Mouse (Mus musculus) spleen, adult 18-20 months (tissue): ENCODE results near the gene Alox12b.

ENCODE experiments used
- DNase-seq, 2 experiments: peaks; one replicate each; pipeline ENCODE4 v3.0.0; 2022; ENCODE audit warnings: mixed read lengths in 2 of 2

Alox12b gene

DNA sequence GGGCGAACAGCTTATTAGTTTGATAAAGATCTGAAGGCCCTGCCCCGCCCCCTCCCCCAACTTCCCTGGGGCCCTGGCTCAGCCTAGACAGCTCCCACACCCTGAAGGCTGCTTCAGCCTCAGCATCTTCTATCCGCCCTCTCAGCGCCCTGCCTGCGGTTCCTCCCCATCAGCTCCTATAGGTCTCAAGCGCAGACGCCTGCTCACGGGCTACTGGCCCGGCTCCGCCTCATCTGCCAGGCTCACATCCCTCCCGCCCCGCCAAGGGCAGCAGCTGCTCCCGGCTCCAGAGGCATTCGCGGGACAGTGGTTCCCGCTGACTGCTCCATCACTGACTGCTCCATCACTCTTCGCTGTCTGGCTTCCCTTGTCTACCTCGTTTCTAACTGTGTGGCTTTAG lies at the start of gene Alox12b:
Gene Alox12b, plus strand, starts transcription at position 190 of the 400 bp plus-strand sequence.
- no peak for DNase-seq

DNA sequence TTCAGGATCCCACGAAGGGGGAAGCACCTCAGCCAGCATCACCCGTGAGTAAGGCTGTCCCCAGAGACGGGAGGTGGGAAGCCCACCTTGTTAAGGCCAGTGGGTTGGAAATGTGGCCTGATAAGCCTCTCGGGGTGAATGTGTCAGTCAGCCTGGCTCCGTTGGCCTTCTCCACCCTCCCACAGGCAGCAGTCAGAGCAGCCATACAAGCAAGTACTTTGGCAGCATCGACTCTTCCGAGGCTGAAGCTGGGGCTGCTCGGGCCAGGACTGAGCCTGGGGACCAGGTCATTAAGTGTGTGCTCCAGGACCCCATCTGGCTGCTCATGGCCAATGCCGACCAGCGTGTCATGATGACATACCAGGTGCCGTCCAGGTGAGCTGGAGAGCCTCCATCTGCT lies 49.1 kb upstream of the Alox12b start:
- DNase-seq: no peak

DNA sequence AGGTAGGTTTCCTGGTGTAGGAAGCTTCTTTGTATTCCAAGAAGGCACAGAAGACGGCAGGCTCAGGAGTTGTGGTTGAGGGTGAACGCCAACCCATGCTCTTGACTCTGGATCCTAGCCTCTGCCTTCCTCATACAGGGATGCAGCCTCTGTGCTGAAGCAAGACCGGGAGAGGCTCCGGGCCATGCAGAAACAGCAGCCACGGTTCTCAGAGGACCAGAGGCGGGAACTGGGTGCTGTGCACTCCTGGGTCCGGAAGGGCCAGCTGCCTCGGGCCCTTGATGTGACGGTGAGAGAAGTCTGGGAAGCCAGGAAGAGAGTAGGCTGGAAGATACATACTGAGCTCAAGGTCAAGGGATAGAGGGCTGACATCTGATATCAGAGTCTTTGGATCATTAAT lies 48.6 kb upstream of the Alox12b start:
- no peak for DNase-seq

DNA sequence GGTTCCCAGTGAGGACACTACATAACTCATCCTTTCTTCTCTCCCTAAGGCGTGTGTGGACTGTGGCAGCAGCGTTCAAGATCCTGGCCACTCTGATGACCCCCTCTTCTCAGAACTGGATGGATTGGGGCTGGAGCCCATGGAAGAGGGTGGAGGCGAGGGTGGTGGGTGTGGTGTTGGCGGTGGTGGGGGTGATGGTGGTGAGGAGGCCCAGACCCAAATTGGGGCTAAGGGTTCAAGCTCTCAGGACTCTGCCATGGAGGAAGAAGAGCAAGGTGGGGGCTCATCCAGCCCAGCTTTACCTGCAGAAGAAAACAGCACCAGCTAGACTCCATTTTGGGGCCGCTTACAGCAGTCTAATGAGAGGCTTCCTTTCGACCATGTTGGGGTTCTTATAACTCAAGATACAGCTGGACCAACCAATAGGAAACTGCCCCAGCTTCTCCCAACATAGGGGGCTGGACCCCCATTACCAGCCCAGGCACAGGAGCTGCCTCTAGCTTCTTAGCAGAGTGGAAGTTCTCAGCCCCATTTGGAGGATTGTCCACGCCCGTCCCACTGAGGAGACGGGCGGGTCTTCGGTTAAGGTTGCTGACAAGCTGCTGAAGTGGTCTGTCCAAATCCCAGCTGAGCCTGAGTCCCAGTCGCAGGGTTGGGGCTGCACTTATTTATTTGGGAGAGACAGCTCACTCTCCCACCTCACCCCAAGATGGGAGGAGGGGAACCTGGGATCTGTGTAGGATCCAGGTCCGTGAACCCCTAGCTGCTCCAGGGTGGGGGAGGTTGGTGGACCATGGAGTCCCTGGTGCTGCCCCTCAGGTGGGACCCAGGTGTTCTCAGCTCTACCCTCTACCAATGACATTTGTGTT lies 47.5 kb upstream of the Alox12b start:
- no peak for DNase-seq

DNA sequence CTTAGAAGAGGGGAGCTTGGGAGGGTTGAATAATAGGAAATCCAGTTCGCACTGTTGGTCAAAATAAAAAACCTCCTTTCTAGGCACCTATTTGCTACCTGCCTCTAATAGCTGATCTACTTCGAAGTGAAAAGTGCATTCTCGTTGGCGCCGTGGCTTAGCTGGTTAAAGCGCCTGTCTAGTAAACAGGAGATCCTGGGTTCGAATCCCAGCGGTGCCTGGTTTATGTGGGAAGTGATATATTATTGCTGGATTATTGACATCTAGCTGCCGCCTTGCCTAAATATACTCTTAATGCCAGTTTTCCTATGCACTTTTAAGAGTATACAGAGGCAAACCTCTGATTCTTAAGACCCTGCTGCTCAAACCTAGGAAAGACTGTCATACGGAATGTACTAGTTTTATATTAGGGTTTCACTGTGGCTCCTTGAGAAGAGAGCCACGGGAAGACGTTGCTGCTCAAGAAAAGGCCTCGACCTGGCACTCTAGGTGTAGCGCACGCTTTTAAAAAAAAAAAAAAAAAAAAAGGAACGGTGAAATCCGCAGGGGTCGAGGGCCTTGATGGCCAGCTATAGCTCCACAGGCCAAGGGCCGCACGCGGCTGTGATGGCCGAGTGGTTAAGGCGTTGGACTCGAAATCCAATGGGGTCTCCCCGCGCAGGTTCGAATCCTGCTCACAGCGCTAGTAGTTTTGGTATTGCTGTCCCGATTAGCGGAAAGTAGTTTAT lies 46.3 kb upstream of the Alox12b start:
- peak; percentile 81 to 92 for DNase-seq

DNA sequence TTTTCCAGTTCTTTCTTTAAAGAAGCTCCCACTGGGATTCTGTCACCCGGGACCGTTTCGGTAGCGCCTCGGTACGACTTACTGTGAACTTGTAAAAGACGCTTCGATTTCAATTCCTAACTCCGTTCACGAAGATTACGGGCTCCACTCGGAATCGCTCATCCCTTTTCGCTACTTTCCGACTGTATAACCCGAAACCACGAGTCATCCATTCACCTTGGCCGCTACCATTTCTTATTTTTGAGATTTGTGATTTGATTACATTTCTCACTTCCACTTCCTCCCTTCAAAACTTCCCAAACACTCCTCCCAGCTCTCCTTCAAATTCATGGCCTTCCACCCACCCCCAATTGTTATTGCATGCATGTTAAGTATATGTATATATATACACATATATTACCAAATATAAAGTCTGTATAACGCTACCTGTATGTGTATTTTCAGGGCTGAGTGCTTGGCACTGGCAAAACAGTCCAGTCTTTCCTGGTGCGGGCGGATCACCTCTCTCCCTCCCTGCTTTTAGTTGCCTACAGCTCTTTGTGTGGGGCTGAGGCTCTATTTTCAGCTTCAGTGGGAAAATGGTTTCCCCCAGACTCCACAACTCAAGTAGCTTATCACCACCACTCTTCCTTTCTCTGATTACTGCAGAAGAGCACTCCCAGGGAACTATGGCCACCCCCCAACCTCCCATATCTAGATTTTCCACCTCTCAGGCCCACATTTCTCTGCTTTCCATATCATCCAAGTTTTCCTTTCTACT lies 45.6 kb upstream of the Alox12b start:
- DNase-seq: no peak

DNA sequence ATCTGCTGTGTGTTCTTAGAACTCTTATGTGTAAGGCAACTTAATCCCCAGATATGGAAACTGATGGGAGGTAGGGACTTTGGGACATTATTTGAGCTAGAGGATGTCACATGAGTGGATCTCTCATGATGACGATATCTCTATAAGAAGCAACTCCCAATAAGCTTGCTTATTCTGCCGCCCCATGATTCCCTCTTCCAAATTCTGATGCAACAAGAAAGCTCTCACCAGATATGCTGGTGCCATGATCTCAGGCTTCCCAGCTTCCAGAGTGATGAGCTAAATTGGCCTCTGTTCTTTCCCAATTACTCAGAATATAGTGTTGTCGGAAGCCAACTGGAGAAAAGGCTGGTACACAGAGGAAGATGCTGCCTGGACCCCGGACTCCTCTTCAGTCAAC lies 44.9 kb upstream of the Alox12b start:
- no peak for DNase-seq

DNA sequence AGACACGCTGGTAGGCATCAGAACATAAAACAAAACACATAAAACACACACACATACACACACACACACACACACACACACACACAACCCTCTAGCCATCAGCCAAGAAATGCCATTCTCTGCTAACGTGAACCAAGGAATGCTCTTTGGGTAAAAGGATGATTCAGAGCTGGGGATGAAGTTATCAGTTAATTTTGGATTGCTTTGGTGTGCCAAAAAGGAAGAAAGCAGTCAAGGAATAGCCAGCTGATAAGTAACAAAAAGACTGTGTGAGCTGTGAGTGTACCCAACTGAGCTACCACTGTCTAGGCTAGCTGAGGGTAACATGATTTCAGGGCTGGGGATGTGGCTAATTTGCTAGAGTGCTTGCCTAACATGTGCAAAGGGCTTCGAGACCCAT lies 42.8 kb upstream of the Alox12b start:
- no peak for DNase-seq

DNA sequence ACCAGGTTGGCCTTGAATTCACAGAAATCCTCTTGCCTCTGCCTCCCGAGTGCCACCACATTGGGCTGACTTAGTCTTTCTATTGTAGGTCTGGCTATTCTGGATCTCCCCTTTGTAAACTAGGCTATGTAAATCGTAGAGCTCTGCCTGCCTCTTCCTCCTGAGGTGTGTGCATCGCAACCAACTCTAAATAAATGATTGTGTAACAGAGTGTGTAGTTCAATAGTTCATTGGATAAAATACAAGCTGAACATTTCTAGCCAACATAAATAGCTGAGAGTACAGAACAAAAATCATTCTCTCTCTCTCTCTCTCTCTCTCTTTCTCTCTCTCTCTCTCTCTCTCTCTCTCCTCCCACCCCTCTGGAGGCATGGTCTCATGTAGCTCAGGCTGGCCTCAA lies 42.2 kb upstream of the Alox12b start:
- DNase-seq: no peak

DNA sequence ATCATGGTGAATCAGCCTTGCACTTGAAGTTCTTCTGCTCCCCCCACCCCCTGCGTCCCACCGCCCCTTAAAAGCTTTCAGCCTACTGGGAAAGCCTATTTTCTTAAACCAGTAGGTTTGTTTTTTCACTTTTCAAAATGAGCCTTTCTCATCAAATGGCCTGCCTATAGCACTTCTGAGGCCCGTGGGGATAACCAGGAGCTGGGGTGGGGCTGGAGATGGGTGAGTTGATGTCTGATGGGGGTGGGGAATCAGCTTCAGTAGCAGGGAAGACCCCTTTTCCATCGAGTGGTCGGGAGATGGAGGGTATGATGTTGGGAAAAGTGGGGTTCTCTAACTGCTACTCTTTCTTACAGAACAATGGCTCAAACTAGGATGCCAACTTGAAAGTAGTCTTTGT lies 39.9 kb upstream of the Alox12b start:
- DNase-seq: no peak

DNA sequence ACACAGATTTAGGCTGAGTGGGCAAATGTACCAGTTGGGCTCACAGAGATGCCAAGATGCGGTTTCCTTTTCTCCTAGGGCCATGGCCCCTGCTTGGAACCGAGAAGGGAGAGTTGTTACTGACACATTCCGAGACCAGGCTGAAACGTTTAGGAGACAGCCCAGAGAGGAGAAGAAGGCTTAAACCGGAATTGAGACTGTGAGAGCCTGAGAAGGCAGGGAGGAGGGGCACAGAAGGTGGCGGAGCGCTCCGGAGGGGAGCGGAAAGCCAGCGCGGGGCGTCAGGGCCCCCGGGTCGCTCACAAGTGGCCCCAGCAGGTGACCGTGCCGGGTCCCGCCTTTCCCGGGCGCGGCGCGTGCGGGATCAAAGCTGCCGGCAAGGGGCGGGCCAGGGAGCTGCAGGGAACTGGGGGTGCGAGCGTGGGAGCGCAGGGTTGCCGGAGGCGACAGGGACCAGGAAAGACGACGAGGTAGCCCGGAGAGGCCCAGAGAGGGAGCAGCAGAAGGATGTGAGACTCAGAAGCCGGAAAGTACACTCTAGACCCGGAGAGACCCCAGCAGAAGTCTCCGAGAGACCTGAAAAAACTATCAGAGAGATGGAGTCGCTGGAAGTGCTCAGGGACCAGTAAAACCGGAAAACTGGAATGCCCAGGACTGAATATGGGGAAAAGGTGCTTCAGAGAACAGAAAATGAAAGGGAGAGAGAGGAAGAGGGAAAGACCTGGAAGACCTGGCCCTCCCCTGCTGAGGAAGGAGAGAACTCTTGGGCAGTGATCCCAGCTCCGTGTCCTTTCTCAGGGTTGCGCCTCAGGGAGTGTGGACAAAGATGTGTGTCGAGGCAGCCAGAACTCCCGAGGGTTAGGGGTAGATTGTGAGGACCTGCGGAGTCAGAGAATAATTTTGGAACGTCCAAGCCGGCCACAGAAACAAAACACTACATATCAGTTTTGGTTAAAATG lies 38.8 kb upstream of the Alox12b start:
- DNase-seq: peak; percentile 55 to 71

DNA sequence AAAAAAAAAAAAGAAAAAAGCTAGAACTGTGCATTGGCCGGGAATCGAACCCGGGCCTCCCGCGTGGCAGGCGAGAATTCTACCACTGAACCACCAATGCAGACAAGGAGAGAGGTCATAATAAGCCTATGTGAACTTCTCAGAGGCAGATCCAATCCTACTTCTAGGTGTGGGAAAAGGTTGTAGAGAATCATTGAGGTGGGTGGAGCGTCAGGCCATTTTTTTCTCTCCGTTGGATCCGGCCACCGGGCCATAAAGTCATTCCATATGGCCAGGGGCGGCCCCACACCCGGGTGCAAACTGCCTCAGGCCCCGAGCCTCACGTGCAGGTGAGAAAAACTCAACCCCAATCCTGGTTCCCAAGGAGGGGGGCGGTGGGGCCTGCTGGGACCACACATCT lies 38.0 kb upstream of the Alox12b start:
- peak; percentile 60 to 86 for DNase-seq

DNA sequence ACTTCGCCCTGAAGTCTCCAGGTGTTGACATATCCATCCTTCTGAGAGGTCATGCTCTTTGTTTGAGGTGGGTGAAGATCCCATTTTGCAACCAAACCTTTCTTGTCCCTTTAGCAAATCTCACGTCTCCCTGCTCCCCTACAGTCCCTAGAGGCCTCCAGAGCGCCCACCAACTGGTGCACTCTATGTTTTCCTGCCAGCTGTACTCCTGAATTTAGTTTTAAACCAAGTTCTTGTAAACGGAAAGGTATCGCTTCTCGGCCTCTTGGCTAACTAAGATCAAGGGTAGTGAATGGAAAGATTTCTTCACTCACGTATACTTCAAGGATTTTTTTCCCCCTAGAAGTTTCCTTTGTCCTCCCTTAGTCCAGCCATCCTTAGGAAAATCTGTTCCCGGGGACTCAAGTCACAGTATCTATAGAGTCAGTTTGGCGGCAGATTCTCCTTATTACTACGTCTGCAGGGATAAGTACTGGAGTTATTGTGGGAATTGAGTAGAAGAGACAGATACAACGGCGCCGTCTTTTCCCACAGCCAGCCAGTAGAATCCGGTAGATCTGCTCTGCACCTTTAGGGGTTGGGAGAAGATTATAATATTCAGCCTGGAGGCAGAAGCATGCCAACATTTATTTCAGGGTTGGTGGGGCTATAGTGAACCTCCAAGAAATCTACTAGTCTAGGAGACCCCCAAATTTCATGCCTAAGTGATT lies 37.2 kb upstream of the Alox12b start:
- DNase-seq: no peak

DNA sequence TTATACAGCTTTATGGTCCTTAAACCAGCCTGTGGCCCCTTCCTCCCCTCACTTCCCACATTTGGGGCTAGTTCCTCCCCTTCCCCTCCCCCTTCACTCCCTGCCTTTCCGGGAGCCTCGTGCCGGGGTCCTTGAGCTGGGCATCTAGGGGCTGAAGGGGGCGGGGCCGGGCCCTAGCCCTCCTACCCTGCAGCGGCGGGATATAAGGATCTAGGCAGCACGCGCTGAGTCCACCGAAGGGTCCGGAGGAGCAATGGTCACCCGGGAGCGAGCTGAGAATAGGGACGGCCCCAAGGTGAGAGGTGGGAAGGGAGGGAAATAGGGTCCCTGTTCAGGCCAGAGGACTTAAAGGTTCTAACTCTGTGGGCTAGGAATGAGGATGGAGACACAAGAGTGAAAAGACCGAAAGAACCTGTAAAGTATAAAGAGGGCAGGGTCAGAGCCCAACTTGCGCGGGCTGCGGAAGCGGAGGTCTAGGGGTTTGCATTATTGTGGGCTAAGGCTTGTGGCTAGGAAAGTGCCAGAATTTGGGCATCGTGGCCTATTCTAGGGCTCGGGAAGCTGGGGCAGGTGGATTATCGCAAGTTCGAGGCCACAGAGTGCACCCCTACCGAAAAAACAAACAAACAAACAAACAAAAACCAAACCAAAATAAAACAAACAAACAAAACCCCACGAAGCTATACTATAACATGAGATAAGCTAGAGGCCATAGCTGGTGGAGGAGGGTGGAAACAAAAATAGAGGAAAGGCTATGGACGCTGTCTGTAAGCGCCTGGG lies 36.4 kb upstream of the Alox12b start, which contains the start of gene Hes7:
Gene Hes7, plus strand, starts transcription at position 184 of the 780 bp plus-strand sequence.
- DNase-seq: no peak

DNA sequence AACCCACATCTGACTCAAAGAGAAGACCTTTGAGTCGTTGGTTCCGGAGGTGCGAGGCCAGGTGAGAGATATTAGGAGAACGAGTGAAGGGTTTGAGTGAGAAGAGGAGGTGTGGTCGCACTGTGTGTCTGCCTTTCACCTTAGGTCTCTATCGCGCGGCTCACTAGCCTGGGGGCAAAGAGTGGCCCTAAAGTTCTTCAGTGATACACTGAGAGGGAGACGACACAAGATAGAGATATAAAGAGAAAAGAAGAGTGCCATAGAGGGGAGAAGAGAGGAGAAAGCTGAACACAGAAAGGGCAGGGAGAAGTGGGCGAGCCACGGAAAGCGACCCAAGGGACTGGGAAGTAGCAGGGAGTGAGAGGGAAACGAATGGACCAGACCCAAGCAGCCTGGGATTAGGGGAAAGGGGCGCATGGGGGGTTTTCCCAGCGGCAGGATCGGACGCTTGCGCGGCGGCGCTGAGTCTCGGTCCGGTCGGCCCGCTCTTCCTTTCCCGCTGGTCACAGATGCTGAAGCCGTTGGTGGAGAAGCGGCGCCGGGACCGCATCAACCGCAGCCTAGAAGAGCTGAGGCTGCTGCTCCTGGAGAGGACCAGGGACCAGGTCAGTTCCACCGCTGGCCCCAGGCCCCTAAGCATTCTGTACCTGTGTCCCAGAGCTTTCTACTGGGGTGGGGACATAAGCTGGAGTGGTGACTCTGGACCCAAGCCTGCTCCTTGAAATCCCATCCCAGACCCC lies 35.6 kb upstream of the Alox12b start:
- peak in 1 of 2 experiments; percentile 32 for DNase-seq

DNA sequence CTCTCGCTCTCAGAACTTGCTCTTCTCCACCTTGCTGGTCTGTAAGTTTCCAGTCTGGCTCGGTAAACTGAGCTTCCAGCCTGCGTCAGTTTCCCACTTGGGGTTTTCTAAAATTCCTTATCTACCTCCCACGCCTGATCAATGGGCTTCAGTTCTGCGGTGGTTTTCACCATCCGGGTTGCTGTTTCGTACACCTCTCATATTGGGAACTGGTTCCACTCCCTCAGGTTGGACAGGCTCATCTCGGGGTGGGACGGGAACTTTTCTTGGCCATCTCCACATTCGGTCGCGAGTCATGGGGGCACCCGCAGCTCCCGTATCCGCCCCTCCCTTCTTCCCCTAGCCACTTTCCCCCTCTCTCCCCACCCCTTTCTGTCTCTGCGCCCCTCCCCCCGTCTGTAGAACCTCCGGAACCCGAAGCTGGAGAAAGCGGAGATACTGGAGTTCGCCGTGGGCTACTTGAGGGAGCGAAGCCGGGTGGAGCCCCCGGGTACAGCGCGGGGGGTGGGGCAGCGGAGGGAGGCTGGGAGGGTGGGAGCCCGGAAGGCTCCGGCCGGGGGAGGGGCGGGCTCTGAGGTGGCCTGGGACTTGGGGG lies 35.0 kb upstream of the Alox12b start:
- no peak for DNase-seq

DNA sequence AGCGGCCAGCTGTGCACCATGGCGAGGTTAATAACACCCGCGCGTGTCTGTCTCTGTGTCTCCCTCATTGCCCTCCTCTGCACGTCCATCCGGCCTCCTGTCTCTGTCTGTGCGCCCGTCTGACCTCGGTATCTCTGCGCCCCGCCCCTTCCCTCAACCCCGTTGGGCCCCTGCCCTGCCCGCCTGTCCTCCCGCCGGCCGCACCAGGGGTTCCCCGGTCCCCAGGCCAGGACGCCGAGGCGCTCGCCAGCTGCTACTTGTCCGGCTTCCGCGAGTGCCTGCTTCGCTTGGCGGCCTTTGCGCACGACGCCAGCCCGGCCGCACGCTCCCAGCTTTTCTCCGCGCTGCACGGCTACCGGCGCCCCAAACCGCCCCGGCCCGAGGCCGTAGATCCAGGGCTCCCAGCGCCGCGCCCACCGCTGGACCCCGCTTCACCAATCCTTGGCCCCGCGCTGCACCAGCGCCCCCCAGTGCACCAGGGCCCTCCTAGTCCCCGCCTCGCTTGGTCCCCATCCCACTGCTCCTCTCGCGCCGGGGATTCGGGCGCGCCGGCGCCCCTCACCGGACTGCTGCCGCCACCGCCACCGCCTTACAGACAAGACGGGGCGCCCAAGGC lies 34.3 kb upstream of the Alox12b start, which contains the start of gene 9130213A22Rik:
Gene 9130213A22Rik, minus strand, starts transcription at position 254 of the 616 bp plus-strand sequence.
- peak; percentile 77 to 85 for DNase-seq

DNA sequence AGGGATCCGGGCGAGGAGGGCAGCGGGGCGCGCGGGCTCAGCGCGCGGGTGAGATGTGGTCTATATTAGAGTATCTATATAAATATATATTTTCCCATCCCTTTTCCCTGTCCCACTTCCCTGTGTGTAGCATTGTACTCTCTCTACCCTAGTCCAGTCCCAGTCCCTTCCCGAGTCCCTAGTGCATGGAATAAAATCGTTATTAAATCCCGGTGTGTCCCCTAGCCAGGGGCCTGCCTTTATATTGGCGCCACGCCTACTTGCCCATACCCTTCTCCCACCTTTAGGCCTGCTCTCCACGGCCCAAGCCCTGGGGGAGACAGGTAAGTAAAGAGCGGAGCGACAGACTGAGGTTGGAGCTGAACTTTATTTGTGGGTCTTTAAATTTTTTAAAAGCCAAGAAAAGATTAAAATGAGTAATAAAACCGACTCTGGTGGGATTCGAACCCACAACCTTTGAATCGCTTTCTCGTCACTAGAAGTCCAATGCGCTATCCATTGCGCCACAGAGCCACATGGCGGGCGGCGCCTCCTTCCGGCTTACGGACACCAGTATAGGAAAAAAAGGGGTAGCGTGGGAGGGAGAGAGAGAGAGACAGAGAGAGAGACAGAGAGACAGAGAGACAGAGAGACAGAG lies 33.6 kb upstream of the Alox12b start:
- DNase-seq: peak; percentile 79 to 85
